Mouse (Mus musculus): ENCODE measurements around the gene Camta2. TPM values are rescaled to one million over a fixed set of nuclear protein-coding genes. Genes with fewer than 3 reads are reported as not detected.
A peak's percentile ranks its signal among the peaks of the same experiment; 100 is the strongest.

Gene Camta2
- total and polyA plus RNA-seq, 3 experiments, result 32.5 to 37.9 (median 37.8) TPM

DNA sequence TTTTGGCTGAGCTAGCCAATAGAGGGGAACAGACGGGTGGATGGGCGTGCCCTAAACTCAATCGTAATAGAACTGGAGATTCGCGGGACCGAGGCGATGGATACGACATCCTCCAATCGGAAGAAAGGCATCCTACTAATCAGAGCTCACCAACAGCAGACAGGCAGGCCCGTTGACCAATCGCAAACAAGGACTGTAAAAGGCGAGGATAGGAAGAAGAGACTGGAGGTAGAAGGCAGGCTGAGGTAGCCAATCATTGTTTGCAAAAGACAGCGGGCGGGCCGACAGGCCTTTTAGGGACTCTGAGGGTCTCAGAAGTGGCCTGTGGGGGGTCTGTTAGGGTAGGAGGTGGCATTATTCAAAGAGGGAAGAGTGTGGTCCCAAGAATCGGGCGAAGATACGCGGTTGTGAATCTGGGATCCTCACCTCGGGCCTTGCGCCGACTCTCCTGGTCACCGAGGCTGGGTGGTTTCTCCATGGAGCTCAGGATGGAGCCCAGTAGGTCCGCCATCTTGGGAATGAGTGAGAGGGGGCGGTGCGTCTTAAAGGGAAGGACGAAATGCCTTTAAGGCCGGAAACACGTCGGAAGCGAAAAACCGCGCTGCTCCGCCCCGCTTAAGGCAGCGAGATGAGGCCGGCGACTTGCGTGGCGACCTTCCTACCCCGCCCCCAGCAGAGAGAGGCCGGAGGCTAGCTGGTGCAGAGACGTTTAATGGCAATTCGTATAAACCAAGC lies 19.0 kb downstream of the Camta2 start, which contains the start of gene Spag7:
Gene Spag7, minus strand, starts transcription at position 646 of the 735 bp plus-strand sequence.
- H3K27me3 ChIP-seq (ENCODE audit: control insufficient read depth, insufficient read depth, low read length), result no peaks in the 10 kb centered on the region
- peak; percentile 95 to 99 for DNase-seq
- peaks cover 2% of the 10 kb centered on the region for H3K4me1 ChIP-seq (ENCODE audit: control insufficient read depth, insufficient read depth, low read length)
- TF ChIP-seq POLR2A (IDR thresholded peaks at IDR 0.05; ENCODE audit: insufficient read depth, low read depth, low read length) (peak; percentile 92), EP300 (IDR thresholded peaks at IDR 0.05; ENCODE audit: insufficient read depth, low read depth, low read length) (peak; percentile 52; the same call in 1 of the 2 replicates), CTCF (IDR thresholded peaks at IDR 0.05) (0 out of 2 replicates have a peak, but pooled peaks have one; percentile 3)
- H3K27ac ChIP-seq, result peak within 1 kb of the TSS; percentile 98
- H3K36me3 ChIP-seq (ENCODE audit: control insufficient read depth, insufficient read depth, low read length), result peaks cover 3% of the 10 kb centered on the region
- peak within 1 kb of the TSS; percentile 88 for H3K9ac ChIP-seq (ENCODE audit: low read depth, low read length)
- no peaks in the 10 kb centered on the region for H3K79me2 ChIP-seq (replicated peaks; ENCODE audit: control insufficient read depth, insufficient read depth, low read length)
- WGBS, result under 1% methylated on average over 44 of the region's 44 CpGs
- intact Hi-C loops (cut with DNase I), result loop anchor here (1.0 to 2.0 kb wide), 3 partner anchors 14 to 31 kb away; partner anchors contain the start of genes Inca1, Kif1c, Pfn1 and Rnf167
- peak within 1 kb of the TSS; percentile 89 for H3K4me3 ChIP-seq

DNA sequence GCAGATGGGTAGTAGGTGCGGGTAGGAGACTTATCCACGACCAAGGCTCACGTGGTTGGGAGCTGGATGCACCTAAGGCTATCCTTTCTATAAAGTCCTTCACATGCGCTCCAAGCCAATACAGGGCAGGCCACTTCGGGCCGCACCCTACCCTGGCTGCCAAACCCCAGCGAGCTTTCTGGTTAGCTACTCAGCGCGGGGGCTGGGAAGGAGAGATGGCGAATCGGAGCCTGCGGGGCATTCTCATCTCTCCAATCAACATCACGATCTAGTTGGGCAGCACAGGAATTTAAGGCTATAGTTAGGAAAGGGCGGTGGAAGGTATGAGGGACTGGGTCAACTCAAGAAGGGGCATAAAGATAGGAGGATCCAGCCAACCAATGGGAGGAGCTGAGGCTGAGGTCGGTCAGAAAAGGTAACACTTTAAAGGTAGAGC lies 19.6 kb downstream of the Camta2 start:
- Histone ChIP-seq H3K27ac (peak overlapping the region; percentile 98), H3K27me3 (ENCODE audit: control insufficient read depth, insufficient read depth, low read length) (no peaks in the 10 kb centered on the region), H3K4me1 (ENCODE audit: control insufficient read depth, insufficient read depth, low read length) (peaks cover 2% of the 10 kb centered on the region), H3K9ac (ENCODE audit: low read depth, low read length) (peak overlapping the region; percentile 32), H3K4me3 (peak overlapping the region; percentile 89), H3K36me3 (ENCODE audit: control insufficient read depth, insufficient read depth, low read length) (peaks cover 3% of the 10 kb centered on the region), H3K79me2 (replicated peaks; ENCODE audit: control insufficient read depth, insufficient read depth, low read length) (no peaks in the 10 kb centered on the region)
- under 1% methylated on average over 15 of the region's 15 CpGs for WGBS
- no peak for TF ChIP-seq EP300 (IDR thresholded peaks at IDR 0.05; ENCODE audit: insufficient read depth, low read depth, low read length)
- 0 out of 2 replicates have a peak, but pooled peaks have one; percentile 11 for TF ChIP-seq POLR2A (IDR thresholded peaks at IDR 0.05; ENCODE audit: insufficient read depth, low read depth, low read length)
- intact Hi-C loops (cut with DNase I), result loop anchor here (2.0 kb wide), 2 partner anchors 14 to 22 kb away; partner anchors contain the start of genes Pfn1, Rnf167 and Slc25a11
- no peak for DNase-seq

DNA sequence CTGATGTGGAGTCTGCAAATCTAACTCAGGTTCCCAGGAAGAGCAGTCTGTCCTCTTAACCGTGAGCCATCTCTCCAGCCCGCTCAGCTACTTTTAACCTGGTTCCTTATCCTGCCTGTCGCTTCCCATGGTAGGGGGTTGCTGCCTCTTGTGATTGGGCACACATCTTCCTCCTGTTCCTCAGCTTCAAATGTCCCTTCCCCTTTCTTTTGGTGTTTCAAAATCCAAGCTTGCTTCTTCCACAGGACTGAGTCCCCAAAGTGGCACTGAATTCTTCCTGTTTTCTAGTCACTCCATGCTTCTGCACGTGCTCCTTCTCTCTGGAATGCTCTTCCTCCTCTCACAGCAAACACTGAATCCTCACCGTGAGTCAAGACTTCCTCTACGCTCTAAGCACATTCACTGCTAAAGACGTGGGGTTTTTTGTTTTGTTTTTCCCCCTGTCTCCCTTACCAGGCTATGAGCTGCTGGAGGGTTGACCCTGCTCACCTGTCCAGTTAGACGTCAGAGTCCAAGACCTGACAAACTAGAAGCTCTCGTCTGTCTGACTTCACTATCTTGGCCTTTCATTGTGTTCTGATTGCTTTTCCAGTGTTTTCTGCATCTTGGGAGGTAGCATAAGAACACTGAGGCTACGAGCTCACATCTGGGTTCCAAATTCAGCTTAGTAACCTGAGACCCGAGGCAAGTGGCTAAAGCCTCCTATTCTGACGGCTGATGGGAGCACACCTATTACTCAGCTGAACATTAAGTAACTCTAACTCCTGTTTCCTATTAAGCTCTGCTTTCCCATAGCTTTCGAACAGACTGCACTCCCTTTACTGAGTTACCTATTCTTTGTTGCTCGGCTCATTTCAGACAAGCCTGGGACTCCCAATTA lies 20.4 kb downstream of the Camta2 start:
- no peak for TF ChIP-seq EP300 (IDR thresholded peaks at IDR 0.05; ENCODE audit: insufficient read depth, low read depth, low read length)
- TF ChIP-seq CTCF (IDR thresholded peaks at IDR 0.05), result no peak
- TF ChIP-seq POLR2A (IDR thresholded peaks at IDR 0.05; ENCODE audit: insufficient read depth, low read depth, low read length), result no peak
- Histone ChIP-seq H3K4me1 (ENCODE audit: control insufficient read depth, insufficient read depth, low read length) (peaks cover 2% of the 10 kb centered on the region), H3K36me3 (ENCODE audit: control insufficient read depth, insufficient read depth, low read length) (peaks cover 7% of the 10 kb centered on the region), H3K27ac (peak overlapping the region; percentile 98), H3K27me3 (ENCODE audit: control insufficient read depth, insufficient read depth, low read length) (no peaks in the 10 kb centered on the region), H3K9ac (ENCODE audit: low read depth, low read length) (no peak overlapping the region), H3K79me2 (replicated peaks; ENCODE audit: control insufficient read depth, insufficient read depth, low read length) (no peaks in the 10 kb centered on the region), H3K4me3 (peak overlapping the region; percentile 89)
- DNase-seq, result no peak
- WGBS, result 56% methylated on average over 14 of the region's 14 CpGs
- intact Hi-C loops (cut with DNase I), result loop anchor here (2.0 kb wide), 2 partner anchors 13 to 21 kb away; partner anchors contain the start of genes Pfn1, Rnf167 and Slc25a11

DNA sequence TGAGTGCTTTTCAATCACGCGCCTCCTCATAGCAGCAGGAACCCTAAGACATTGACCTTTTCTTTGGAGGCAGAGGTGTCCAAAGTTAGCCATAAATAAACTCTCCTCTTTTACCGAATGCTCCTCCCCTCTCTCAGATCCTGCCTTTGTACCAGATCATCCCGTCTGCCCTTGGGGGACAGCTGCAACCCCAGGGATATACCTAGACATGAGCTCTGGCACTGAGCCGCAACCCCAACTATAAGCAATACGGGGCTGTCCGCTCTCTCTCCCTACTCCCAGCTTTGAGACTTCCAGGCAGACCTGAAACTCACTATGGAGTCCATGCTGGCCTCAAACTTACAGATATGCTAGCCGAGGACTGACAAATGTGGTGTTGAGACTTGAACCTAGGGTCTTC lies 21.2 kb downstream of the Camta2 start:
- intact Hi-C loops (cut with DNase I), result no loop called here
- peaks cover 2% of the 10 kb centered on the region for H3K4me1 ChIP-seq (ENCODE audit: control insufficient read depth, insufficient read depth, low read length)
- TF ChIP-seq POLR2A (IDR thresholded peaks at IDR 0.05; ENCODE audit: insufficient read depth, low read depth, low read length) (no peak), EP300 (IDR thresholded peaks at IDR 0.05; ENCODE audit: insufficient read depth, low read depth, low read length) (no peak), CTCF (IDR thresholded peaks at IDR 0.05) (no peak)
- H3K4me3 ChIP-seq, result no peak overlapping the region
- no peak for DNase-seq
- no peak overlapping the region for H3K27ac ChIP-seq
- H3K27me3 ChIP-seq (ENCODE audit: control insufficient read depth, insufficient read depth, low read length), result no peaks in the 10 kb centered on the region
- H3K79me2 ChIP-seq (replicated peaks; ENCODE audit: control insufficient read depth, insufficient read depth, low read length), result no peaks in the 10 kb centered on the region
- WGBS, result 83% methylated on average over 8 of the region's 8 CpGs
- H3K36me3 ChIP-seq (ENCODE audit: control insufficient read depth, insufficient read depth, low read length), result peaks cover 13% of the 10 kb centered on the region
- no peak overlapping the region for H3K9ac ChIP-seq (ENCODE audit: low read depth, low read length)

DNA sequence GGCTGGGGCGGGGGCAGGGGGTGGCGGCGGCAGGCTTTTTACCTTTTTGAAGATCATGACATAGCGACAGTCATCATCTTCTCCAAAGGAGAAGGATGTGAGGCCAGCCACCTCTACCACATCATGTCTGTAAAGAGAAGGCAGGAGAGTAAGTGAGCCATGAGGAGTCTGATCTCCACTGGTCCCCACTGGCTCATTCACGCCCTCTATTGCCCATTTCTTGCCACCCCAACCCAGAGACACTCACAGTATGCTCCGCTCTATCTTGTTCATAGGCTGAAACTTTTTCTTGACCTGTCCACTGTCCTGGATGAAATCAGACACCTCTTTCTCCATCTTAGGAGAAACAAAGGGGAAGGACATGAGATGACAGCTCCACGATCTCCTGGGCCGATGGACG lies 23.2 kb downstream of the Camta2 start:
- Histone ChIP-seq H3K79me2 (replicated peaks; ENCODE audit: control insufficient read depth, insufficient read depth, low read length) (no peaks in the 10 kb centered on the region), H3K4me3 (no peak overlapping the region), H3K27me3 (ENCODE audit: control insufficient read depth, insufficient read depth, low read length) (no peaks in the 10 kb centered on the region), H3K4me1 (ENCODE audit: control insufficient read depth, insufficient read depth, low read length) (peaks cover 2% of the 10 kb centered on the region), H3K27ac (no peak overlapping the region), H3K9ac (ENCODE audit: low read depth, low read length) (no peak overlapping the region), H3K36me3 (ENCODE audit: control insufficient read depth, insufficient read depth, low read length) (peaks cover 16% of the 10 kb centered on the region)
- intact Hi-C loops (cut with DNase I), result no loop called here
- 89% methylated on average over 9 of the region's 9 CpGs for WGBS
- TF ChIP-seq EP300 (IDR thresholded peaks at IDR 0.05; ENCODE audit: insufficient read depth, low read depth, low read length) (no peak), CTCF (IDR thresholded peaks at IDR 0.05) (peak; percentile 19; the same call in 1 of the 2 replicates), POLR2A (IDR thresholded peaks at IDR 0.05; ENCODE audit: insufficient read depth, low read depth, low read length) (no peak)
- DNase-seq, result no peak
